Mouse (Mus musculus) hindbrain, embryonic 15.5 days (tissue): ENCODE results near the gene Glyat. TPM values are rescaled to one million over a fixed set of nuclear protein-coding genes. Genes with fewer than 3 reads are reported as not detected.

Source experiments
- ATAC-seq: fragments of 200-750 bp; cut with Nextera tagmentation; 2 replicates; pipeline ENCODE4 v1.8.0; 2017; ENCODE audit warnings: low read depth, moderate number of reproducible peaks, moderate TSS enrichment; ENCODE audit not compliant: low FRiP score
- H3K27ac ChIP-seq: fragments of 300-500 bp; sonication (generic); replicated peaks from 2 replicates; pipeline ENCODE4 v1.5.1; 2015; ENCODE audit warnings: mild to moderate bottlenecking, inconsistent platforms
- H3K27me3 ChIP-seq: fragments of 300-500 bp; sonication (generic); 2 replicates; pipeline ENCODE4 v1.6.1; 2015; ENCODE audit warnings: control low read depth, inconsistent platforms
- H3K36me3 ChIP-seq: fragments of 300-500 bp; sonication (generic); 2 replicates; pipeline ENCODE4 v1.6.1; 2015; ENCODE audit warnings: control low read depth, inconsistent platforms
- H3K4me1 ChIP-seq: fragments of 300-500 bp; sonication (generic); replicated peaks from 2 replicates; pipeline ENCODE4 v1.6.1; 2015; ENCODE audit warnings: control low read depth, inconsistent platforms
- H3K4me2 ChIP-seq: fragments of 300-500 bp; sonication (generic); 2 replicates; pipeline ENCODE4 v1.6.1; 2015; ENCODE audit warnings: moderate library complexity, mild to moderate bottlenecking, inconsistent platforms
- H3K4me3 ChIP-seq: fragments of 300-500 bp; sonication (generic); 2 replicates; pipeline ENCODE4 v1.5.1; 2015; ENCODE audit warnings: mild to moderate bottlenecking, inconsistent platforms
- H3K9ac ChIP-seq: fragments of 300-500 bp; sonication (generic); 2 replicates; pipeline ENCODE4 v1.6.1; 2015; ENCODE audit warnings: inconsistent platforms
- H3K9me3 ChIP-seq: fragments of 300-500 bp; sonication (generic); 2 replicates; pipeline ENCODE4 v1.6.1; 2016; ENCODE audit warnings: control low read depth, inconsistent platforms
- WGBS: fragments of 180-500 bp; shearing (Covaris S2); methylation state at CpG from one replicate; pipeline ENCODE4 v1.1.7; 2015; 5-methylcytosine and 5-hydroxymethylcytosine counted together
- polyA plus RNA-seq: library from polyadenylated mRNA; unstranded; fragments of >200 nt; fragmentation: Nextera tagmentation; extraction: Ambion mirVana; gene quantifications from 2 replicates; pipeline ENCODE4 v1.2.1, GENCODE M21; 2015

Glyat gene
- polyA plus RNA-seq, 1 experiment from 2014 or later = not detected

- no peaks in the 10 kb centered on the region for H3K36me3 ChIP-seq
- WGBS = 84% methylated on average over 3 of the region's 3 CpGs
- no peak within 1 kb of the TSS for H3K9ac ChIP-seq
- no peaks in the 10 kb centered on the region for H3K9me3 ChIP-seq
- H3K27me3 ChIP-seq = no peaks in the 10 kb centered on the region
- no peak for ATAC-seq
- H3K4me3 ChIP-seq = no peak within 1 kb of the TSS
- no peak within 1 kb of the TSS for H3K27ac ChIP-seq
- no peak within 1 kb of the TSS for H3K4me2 ChIP-seq
- H3K4me1 ChIP-seq = no peaks in the 10 kb centered on the region
These were observed 62.5 kb downstream of the Glyat start, which contains the start of gene Keg1 for GRCm38 (mm10) chr19:12695590-12695989. TSS of gene Keg1 (plus strand) at chr19:12695786.

DNA sequence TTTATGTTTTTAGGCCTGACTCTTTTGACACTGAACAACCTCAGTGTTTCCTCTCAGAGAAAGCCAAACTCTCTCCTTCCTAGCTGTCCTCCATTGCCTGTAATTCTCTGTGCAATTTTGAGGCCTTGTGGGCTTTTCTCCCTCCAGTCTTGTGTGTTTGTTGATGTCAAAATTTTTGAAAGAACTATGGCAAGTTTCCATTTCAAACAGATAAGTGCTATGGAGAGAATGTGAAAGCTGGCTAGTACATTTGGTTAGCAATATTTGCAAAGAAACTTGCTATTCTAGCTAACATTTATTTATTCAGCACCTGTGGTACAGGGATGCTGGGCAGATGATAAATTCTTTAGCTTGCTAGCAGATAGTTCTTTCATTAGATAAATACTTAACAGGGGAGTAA, 63.1 kb downstream of the Glyat start:
- H3K4me2 ChIP-seq = no peak overlapping the region
- no peaks in the 10 kb centered on the region for H3K9me3 ChIP-seq
- no peaks in the 10 kb centered on the region for H3K36me3 ChIP-seq
- H3K4me3 ChIP-seq = no peak overlapping the region
- H3K9ac ChIP-seq = no peak overlapping the region
- H3K4me1 ChIP-seq = no peaks in the 10 kb centered on the region
- no peak for ATAC-seq
- H3K27me3 ChIP-seq = no peaks in the 10 kb centered on the region
- H3K27ac ChIP-seq = no peak overlapping the region

Other genes starting within 250 kb of the Glyat start
- not detected in 2 replicates for gene Olfr1440, start 246.0 kb upstream of the Glyat start, polyA plus RNA-seq
- gene Olfr1441, start 215.9 kb upstream of the Glyat start, polyA plus RNA-seq = not detected in 2 replicates
- not detected in 2 replicates for gene Pfpl, start 205.4 kb upstream of the Glyat start, polyA plus RNA-seq
- 0.61 and 0.88 TPM in 2 replicates for gene Mpeg1, start 172.5 kb upstream of the Glyat start, polyA plus RNA-seq
- gene Dtx4, start 131.9 kb upstream of the Glyat start, polyA plus RNA-seq = 40.0 and 42.2 TPM in 2 replicates
- 6.6 and 7.9 TPM in 2 replicates for gene Fam111a, start 87.6 kb upstream of the Glyat start, polyA plus RNA-seq
- 0.10 and 0.31 TPM in 2 replicates for gene Gm4952, start 33.3 kb upstream of the Glyat start, polyA plus RNA-seq
- gene Olfr1442, start 37.1 kb downstream of the Glyat start, polyA plus RNA-seq = not detected in 2 replicates
- gene Olfr1443, start 44.8 kb downstream of the Glyat start, polyA plus RNA-seq = not detected in 2 replicates
- gene Keg1, start 62.5 kb downstream of the Glyat start, polyA plus RNA-seq = not detected in 2 replicates
- 1.00 and 1.2 TPM in 2 replicates for gene Cntf, start 132.3 kb downstream of the Glyat start, polyA plus RNA-seq
- gene Zfp91, start 162.8 kb downstream of the Glyat start, polyA plus RNA-seq = 13.6 and 14.3 TPM in 2 replicates
- 1.1 and 1.6 TPM in 2 replicates for gene Lpxn, start 162.9 kb downstream of the Glyat start, polyA plus RNA-seq
- not detected in 2 replicates for gene Gm5244, start 213.4 kb downstream of the Glyat start, polyA plus RNA-seq
- gene Olfr1444, start 224.0 kb downstream of the Glyat start, polyA plus RNA-seq = not detected in 2 replicates